Mouse (Mus musculus) thymus, postnatal 36 days (tissue): ENCODE results near the gene Lrrc66.

Experiments
- DNase-seq, 2 experiments: peaks; one replicate each; pipeline ENCODE4 v3.0.0; 2022; ENCODE audit warnings: mixed read lengths in 2 of 2

Lrrc66 gene

DNA sequence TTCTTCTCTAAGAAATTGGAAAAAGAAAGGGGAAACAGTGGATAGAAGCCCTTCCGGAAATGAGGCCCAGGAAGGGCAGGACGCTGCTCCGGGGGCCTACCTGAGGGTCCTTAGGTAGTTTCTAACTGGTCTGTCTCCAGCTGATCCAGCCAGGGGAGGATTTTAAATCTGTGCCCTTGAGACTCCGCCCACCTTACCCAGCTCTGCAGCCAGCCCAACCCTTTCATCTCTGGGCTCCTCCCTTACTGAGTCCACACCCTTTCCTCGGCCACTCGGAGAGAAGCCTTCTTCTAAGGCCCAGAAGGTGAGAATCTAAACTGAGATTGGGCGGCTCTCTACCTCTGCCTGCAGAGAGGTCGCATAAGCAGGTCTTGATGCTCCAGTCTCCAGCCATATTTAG is at the start of gene Lrrc66:
Lrrc66 (minus strand) TSS at position 236 of the 400 bp plus-strand sequence.
- no peak for DNase-seq

GRCm38 (mm10) chr5:73676626-73677025 is 44.3 kb upstream of the Lrrc66 start:
- DNase-seq: no peak

GRCm38 (mm10) chr5:73675604-73676003 is 43.3 kb upstream of the Lrrc66 start:
- no peak for DNase-seq

DNA sequence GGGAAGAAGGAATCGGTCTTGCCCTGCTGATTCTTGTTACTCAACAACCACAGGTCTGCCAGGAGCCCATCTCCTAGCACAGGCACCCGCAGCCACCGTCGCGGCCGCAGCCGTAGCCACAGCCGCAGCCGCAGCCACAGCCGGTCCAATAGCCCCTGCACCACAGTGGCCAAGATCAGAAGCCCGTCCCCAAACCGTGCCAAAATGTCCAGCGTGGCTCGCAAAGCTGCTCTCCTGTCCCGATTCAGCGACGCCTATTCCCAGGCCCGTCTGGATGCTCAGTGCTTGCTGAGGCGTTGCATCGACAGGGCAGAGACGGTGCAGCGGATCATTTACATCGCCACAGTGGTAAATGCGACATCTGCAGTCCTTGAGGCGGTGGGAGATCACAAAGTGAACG is 37.1 kb upstream of the Lrrc66 start:
- no peak for DNase-seq

DNA sequence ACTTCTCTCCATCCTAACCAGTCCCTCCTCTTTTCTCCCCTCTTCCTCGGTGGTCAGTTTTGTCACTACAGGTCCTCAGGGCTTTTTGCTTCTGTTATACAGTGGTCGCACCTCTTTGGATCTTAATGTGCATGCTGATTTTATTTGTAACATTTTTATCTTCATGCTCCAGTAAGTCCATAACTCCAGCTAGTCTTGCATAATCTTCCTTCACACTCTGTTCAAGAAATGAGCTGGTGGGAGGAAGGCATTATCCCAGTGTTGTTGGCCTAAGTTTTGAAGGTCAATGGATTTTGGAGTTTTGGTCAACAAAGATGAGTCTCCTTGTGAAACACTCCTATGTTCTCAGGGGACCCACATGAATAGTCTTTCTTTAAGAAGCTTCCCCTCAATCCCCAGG is 35.6 kb upstream of the Lrrc66 start:
- DNase-seq: no peak

DNA sequence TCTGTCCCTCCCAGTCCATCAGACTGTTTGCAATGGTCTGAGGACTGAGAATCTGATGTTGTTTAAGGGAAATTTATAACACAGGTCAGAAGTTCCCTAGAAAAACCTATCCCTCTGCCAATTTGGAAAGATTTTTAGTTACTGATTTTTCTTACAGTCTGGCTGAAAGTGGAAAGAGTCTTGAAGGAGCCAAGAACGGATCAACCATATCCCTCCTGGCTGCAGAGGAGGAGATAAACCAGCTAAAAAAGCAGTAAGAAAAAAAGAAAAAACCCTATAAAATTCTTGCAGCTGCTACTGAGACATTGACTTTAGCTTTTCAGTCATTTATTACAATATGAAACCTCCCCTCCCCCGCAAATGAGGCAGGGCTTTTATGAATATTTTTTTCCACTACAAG is 34.4 kb upstream of the Lrrc66 start:
- DNase-seq: no peak

GRCm38 (mm10) chr5:73651855-73652201 is 19.5 kb upstream of the Lrrc66 start:
- no peak for DNase-seq

DNA sequence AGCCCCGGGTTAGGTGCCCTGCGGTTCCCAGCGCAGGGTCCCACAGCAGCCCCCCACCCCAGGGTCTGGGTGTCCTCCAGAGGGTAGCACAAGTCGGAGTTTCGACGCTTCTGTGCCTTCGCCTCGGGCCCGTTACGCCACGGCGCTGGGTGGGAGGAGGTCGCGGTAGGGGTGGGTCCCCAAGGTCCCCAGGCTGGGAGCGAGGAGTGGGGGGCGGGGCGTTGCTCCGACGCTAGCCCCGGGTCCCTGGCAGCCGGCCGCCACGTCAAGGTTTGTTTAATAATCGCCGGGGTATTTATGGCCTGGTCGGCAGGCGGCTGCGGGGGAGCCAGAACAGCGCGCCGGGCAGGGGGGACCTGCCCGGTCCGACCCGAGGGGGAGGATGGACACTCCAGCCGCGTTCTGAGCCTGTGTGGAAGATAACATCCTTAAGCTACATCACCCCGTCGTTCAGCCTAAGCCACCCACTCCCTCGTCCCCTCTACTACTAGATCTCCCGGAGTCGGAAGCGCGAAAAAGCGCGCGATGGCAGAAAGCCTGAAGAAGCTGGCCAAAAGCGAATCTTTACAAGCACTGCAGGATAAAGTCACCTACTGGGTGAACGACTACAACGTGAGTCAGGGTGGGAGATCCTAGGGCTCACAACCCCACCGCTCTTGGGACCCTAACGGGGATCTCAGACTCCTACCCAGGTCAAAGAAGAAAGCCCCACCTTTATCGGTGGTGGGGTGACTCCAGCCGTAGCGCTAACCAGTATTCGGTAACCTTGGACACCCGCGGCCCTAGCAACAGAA is 18.9 kb upstream of the Lrrc66 start, which contains the start of gene Spata18:
Spata18 (plus strand) TSS at position 319 of the 794 bp plus-strand sequence.
- peak; percentile 18 to 27 for DNase-seq

DNA sequence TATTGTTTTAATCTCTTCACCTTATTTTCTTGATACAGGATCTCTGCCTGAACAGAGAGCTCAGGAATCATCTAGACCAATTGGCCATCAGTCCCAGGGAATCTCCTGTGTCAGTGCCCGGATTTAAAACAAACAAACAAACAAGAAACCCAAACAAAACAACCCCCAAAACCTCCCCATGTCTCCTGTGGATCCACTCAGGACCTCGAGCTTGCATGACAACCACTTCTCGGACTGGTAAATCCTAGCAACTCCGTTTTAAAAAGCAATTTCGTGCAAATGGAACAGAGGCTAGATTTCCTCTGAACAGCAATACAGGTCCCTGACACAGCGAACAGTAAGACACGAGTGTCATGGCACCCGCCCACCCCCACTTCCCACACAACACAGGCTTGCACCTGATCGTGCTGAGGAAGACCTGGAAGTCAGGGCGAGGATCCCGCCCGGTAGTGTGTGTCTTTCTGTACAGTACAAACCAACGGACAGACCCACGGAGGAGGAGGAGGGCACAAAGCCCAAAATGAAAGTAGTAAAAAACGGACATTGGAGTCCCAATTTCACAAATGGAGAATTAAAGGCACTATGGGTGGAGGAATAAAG is 18.1 kb upstream of the Lrrc66 start:
- DNase-seq: peak; percentile 17 to 32

GRCm38 (mm10) chr5:73647261-73647900 is 15.1 kb upstream of the Lrrc66 start, which contains the start of gene Sgcb:
Gene Sgcb, minus strand, starts transcription at chr5:73647790.
- DNase-seq: peak; percentile 90 to 91

GRCm38 (mm10) chr5:73642091-73642490 is 9.8 kb upstream of the Lrrc66 start:
- DNase-seq: peak; percentile 44 to 46

GRCm38 (mm10) chr5:73641058-73641457 is 8.7 kb upstream of the Lrrc66 start:
- DNase-seq: no peak

DNA sequence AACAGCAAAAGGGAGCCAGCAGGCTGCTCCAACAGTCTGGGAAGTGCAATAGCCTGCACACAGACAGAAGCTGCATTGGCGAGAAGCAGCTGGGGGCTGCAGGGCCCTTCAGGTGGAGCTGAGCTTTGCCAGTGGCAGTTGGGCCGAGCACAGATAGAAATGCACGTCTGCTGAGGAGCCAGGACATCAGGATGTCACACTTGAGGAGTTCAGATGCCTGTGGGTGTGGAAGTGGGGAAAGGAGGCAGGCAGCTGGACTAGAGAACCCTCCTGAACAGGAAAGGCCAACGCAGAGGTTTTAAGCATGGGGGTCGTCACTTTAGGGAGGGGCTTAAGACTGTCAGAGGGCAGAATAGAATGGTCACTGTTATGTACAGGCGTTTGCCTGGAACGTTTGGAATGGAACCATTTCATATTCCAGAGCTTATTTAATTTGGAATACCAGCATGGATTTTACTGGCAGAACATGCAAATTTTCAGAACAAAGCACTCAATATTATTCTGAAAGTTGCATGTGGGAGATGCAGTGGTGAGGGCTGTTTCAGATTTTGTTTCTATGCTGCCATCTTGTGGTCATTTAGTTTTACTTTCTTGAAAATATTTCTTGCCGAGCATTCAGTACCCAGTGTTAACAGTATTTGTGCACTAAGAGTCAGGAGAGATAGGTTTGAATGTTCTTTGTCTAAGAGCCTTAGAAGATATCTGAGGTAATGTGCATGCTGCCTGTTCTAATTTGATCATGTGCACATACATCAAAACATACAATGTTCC is 5.2 kb upstream of the Lrrc66 start:
- DNase-seq: no peak

GRCm38 (mm10) chr5:73633141-73633540 is 815 bp upstream of the Lrrc66 start:
- DNase-seq: peak; percentile 72 to 76

GRCm38 (mm10) chr5:73631001-73631558 is 1.2 kb downstream of the Lrrc66 start:
- no peak for DNase-seq

- peak; percentile 24 to 33 for DNase-seq
Observed at GRCm38 (mm10) chr5:73630141-73630540, 2.2 kb downstream of the Lrrc66 start.

- DNase-seq: no peak
Observed at GRCm38 (mm10) chr5:73627991-73628390, 4.3 kb downstream of the Lrrc66 start.

DNA sequence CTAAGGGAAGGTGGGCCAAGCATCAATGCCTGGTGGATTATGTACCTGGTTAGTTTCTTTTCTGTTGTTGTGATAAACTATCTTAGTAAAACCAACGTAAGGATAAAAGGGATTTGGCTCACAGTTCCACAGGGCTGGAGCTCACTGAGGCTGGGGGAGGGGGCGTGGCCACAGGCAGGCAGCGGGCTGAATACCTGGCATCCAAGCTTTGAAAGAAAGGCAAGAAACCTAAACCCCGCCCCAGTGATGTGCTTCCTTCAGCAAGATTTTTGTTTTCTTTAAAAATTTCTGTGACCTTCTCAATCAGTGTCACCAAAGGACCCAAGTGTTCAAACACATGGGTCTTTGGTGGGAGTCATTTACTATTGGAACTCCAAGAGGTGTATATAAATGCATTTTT is 4.8 kb downstream of the Lrrc66 start:
- no peak for DNase-seq

DNA sequence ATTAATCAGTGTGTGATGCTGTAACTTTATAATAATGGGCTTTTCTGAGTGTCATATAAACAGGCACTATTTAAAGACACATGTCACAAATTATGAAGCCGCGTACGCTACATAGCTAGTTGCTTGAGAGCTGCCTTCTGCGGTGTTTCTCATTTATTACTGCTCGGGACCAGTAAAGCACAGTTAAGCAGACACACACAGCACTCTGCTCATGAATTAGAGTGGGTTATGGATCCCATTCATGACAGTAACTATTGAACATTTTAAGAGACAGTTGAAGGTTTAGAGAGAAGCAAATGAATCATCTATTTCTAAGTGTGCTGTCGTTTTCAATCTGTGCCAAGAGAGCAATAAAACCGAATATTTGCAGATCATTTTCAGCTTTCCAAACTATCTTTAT is 5.5 kb downstream of the Lrrc66 start:
- DNase-seq: no peak

- DNase-seq: no peak
Observed at GRCm38 (mm10) chr5:73625505-73625904, 6.8 kb downstream of the Lrrc66 start.

DNA sequence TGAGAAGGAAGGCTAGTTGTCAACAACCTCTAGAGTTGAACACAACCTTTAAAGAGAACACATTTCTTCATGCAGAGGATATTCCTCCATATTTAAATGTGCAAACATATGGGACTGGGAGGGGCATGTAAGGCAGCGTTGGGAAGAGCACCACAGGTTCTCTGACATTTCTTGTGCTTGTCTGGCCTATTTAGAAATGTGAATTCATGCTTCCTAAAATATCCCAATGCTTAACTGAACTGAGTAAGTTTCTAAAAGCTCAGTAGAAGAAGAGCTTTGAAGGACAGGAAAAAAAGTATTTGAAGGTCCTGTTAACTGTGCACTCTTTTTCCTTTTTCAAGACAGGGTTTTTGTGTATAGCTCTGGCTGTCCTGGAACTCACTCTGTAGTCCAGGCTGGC is 13.4 kb downstream of the Lrrc66 start:
- DNase-seq: no peak

- peak in 1 of 2 experiments; percentile 21 for DNase-seq
Observed at GRCm38 (mm10) chr5:73615211-73615610, 17.1 kb downstream of the Lrrc66 start.

DNA sequence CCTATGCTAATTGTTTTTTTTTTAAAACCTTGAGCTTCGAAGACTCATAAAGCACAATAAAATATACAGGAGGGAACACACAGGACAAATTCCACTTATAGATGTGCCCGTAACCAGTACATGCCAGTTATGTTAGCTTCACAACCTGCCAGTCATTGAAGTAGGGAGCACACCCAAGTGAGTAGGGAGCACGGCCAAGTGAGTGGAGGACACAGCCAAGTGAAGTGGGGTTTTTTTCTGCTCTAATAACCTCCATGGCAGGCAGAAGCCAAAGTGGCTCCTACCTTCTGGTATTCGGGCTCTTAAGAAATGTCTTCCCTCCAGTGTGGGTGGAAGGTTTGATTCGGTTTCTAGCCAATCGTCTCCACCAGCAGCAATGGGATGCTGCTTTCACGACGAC is 19.0 kb downstream of the Lrrc66 start:
- no peak for DNase-seq
